ENCODE assay signal across 26 mouse cellular contexts in the genomic region with DNA sequence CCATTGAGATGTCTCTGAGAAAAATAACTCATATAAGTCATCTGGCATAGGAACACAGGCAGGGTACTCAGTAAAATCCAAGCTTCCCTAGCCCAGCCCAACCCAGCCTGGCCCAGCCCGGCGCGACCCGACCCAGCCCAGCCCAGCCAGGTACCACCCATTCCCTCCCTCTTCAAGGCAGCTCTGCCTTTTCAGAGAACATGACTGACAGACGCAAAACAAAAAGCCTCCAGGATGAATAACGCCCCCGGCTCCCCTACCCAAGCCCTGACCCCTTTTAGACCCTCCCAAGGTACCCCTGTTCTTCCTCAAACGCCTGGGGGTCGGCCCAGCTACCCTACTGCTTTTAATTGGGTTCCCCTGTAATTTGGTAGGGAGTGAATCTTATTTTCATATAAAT. TPM values are rescaled to one million over a fixed set of nuclear protein-coding genes. Genes with fewer than 3 reads are reported as not detected.
DNase-seq lines count a peak whose midpoint lies in the region; ATAC-seq lines count a peak whose summit lies in the region.
"Had no signal": no experiment of that assay in that cellular context is flagged by ENCODE, and none has a peak within 500 bp of the region (broad histone marks: within the 10 kb centered on the region; RNA-seq: fewer than 3 reads in every experiment).

No protein-coding gene starts in this region.

- 48% methylated on average over 9 of the region's 9 CpGs for WGBS in hindbrain, embryonic 10.5 days
- WGBS in hindbrain, embryonic 13.5 days, result 46% methylated on average over 9 of the region's 9 CpGs

- peaks cover 14% of the 10 kb centered on the region for H3K27me3 ChIP-seq in hindbrain, embryonic 10.5 days (ENCODE audit: insufficient read depth, poor library complexity, severe bottlenecking)
- H3K27me3 ChIP-seq in hindbrain, embryonic 13.5 days, result no peaks in the 10 kb centered on the region
- H3K27me3 ChIP-seq: forebrain, embryonic 15.5 days; lung, embryonic 15.5 days; neural tube, embryonic 15.5 days; stomach, embryonic 15.5 days had no signal

- H3K4me2 ChIP-seq in hindbrain, embryonic 13.5 days, result no peak overlapping the region
- H3K4me2 ChIP-seq: forebrain, embryonic 15.5 days; heart, embryonic 15.5 days; limb, embryonic 15.5 days; lung, embryonic 15.5 days; neural tube, embryonic 15.5 days; stomach, embryonic 15.5 days had no signal

- H3K4me1 ChIP-seq in hindbrain, embryonic 10.5 days (replicated peaks), result peaks cover 51% of the 10 kb centered on the region
- H3K4me1 ChIP-seq in hindbrain, embryonic 13.5 days (replicated peaks), result peaks cover 32% of the 10 kb centered on the region
- H3K4me1 ChIP-seq: heart, embryonic 15.5 days had no signal

- peaks cover 30% of the 10 kb centered on the region for H3K9me3 ChIP-seq in hindbrain, embryonic 10.5 days
- no peaks in the 10 kb centered on the region; the same call in 1 of the 2 replicates for H3K9me3 ChIP-seq in hindbrain, embryonic 13.5 days
- H3K9me3 ChIP-seq: forebrain, embryonic 15.5 days; heart, embryonic 15.5 days; limb, embryonic 15.5 days; lung, embryonic 15.5 days; neural tube, embryonic 15.5 days; stomach, embryonic 15.5 days had no signal

- DNase-seq in adrenal gland, adult 8-10 months, result peak; percentile 0
- no peak for DNase-seq in adrenal gland, adult 2 months
- no peak for DNase-seq in hindbrain, embryonic 10.5 days (ENCODE audit: low spot score)
- peak; percentile 30 for DNase-seq in testis, postnatal 10 days (ENCODE audit: low spot score)
- no peak for DNase-seq in testis, postnatal 14 days (ENCODE audit: low spot score)
- no peak for DNase-seq in urinary bladder, adult 2 months (ENCODE audit: low spot score)
- no peak for DNase-seq in ovary, postnatal 14 days (ENCODE audit: low spot score)
- DNase-seq: cerebellum, adult 11 months; cerebellum, adult 9-11 months; gastrocnemius, postnatal 25 days; heart, adult 2 months; heart, postnatal 4 days; kidney, adult 18-20 months; kidney, postnatal 4 days; layer of hippocampus, adult 9-11 months; lung, postnatal 4 days had no signal

- no peak for ATAC-seq in hindbrain, embryonic 13.5 days (ENCODE audit: low FRiP score)
- ATAC-seq: activated CD4-positive, CD25-positive, alpha-beta regulatory T cell, adult 4 months; forebrain, embryonic 15.5 days had no signal

- peak overlapping the region; percentile 51 for H3K27ac ChIP-seq in hindbrain, embryonic 10.5 days
- no peak overlapping the region for H3K27ac ChIP-seq in hindbrain, embryonic 13.5 days
- H3K27ac ChIP-seq: forebrain, embryonic 15.5 days; heart, adult 2 months; heart, embryonic 15.5 days; limb, embryonic 15.5 days; lung, embryonic 15.5 days; neural tube, embryonic 15.5 days; stomach, embryonic 15.5 days had no signal

- H3K36me3 ChIP-seq in hindbrain, embryonic 10.5 days, result peaks cover 95% of the 10 kb centered on the region
- H3K36me3 ChIP-seq in hindbrain, embryonic 13.5 days, result peaks cover 91% of the 10 kb centered on the region

- H3K4me3 ChIP-seq in hindbrain, embryonic 10.5 days, result no peak overlapping the region
- no peak overlapping the region for H3K4me3 ChIP-seq in hindbrain, embryonic 13.5 days
- H3K4me3 ChIP-seq: forebrain, embryonic 15.5 days; heart, adult 2 months; heart, embryonic 15.5 days; limb, embryonic 15.5 days; lung, embryonic 15.5 days; neural tube, embryonic 15.5 days; stomach, embryonic 15.5 days had no signal

- H3K9ac ChIP-seq in hindbrain, embryonic 13.5 days, result no peak overlapping the region
- H3K9ac ChIP-seq: forebrain, embryonic 15.5 days; heart, embryonic 15.5 days; limb, embryonic 15.5 days; lung, embryonic 15.5 days; neural tube, embryonic 15.5 days; stomach, embryonic 15.5 days had no signal

RNA-seq across cellular contexts. Expression of a gene that starts 7.8 kb away (rescaled TPM):
- 1 to 10 TPM; 3.1 to 5.6 (median 4.7) TPM for total RNA-seq in adrenal gland, adult 8-10 months (2022)
- 1 to 10 TPM; 4.9 to 6.8 TPM for total RNA-seq in adrenal gland, adult 2 months (2021)
- 1.3 and 1.4 TPM in 2 replicates for polyA plus RNA-seq in adrenal gland, adult 2 months (2012; rRNA removed)
- 0.63 and 0.73 TPM in 2 replicates for polyA plus RNA-seq in hindbrain, embryonic 10.5 days (2016; fragmentation: Nextera tagmentation; extraction: Ambion mirVana)
- 1.5 and 2.1 TPM in 2 replicates for polyA plus RNA-seq in hindbrain, embryonic 13.5 days (2015; fragmentation: Nextera tagmentation; extraction: Ambion mirVana)
- 0.04 and 0.12 TPM in 2 replicates for polyA plus RNA-seq in urinary bladder, adult 2 months (2012; rRNA removed)
- total RNA-seq: common myeloid progenitor, adult 5-6 weeks; gastrocnemius, postnatal 25 days; heart, adult 2 months; megakaryocyte-erythroid progenitor cell, adult 5-6 weeks had no signal
- polyA plus RNA-seq: activated CD4-positive, CD25-positive, alpha-beta regulatory T cell, adult 4 months had no signal

Comparison
In these comparisons a context has a peak if more than half of its experiments do, and no peak if none do; other contexts are left out.
1. DNase-seq: peak in adrenal gland, adult 8-10 months (single experiment) and testis, postnatal 10 days (single experiment); none in adrenal gland, adult 2 months (single experiment), hindbrain, embryonic 10.5 days (single experiment), testis, postnatal 14 days (single experiment), urinary bladder, adult 2 months (single experiment) and ovary, postnatal 14 days (single experiment).